Mouse (Mus musculus) erythroid progenitor cell, adult 5-6 weeks (primary cell): ENCODE results near the gene Ubb. TPM values are rescaled to one million over a fixed set of nuclear protein-coding genes. Genes with fewer than 3 reads are reported as not detected.

Experiments
- ATAC-seq: replicated peaks from 2 replicates; pipeline ENCODE4 v1.8.0; 2016; ENCODE audit warnings: moderate number of reproducible peaks, mild to moderate bottlenecking, moderate TSS enrichment, inconsistent platforms; ENCODE audit not compliant: poor library complexity, low FRiP score, severe bottlenecking
- total RNA-seq, 2 experiments: library from RNA; stranded (forward) in 1 of 2; stranded (reverse) in 1 of 2; fragments of 150-400 nt in 1 of 2; fragments of 186-747, 209-891 nt in 1 of 2; gene quantifications; 2 replicates each; pipeline versions ENCODE4 v1.2.3 to v1.2.4; 2015 to 2017; ENCODE audit warnings: low replicate concordance in 2 of 2

The Ubb gene
- total RNA-seq, 2 experiments from 2014 or later = 465 to 699 TPM

DNA sequence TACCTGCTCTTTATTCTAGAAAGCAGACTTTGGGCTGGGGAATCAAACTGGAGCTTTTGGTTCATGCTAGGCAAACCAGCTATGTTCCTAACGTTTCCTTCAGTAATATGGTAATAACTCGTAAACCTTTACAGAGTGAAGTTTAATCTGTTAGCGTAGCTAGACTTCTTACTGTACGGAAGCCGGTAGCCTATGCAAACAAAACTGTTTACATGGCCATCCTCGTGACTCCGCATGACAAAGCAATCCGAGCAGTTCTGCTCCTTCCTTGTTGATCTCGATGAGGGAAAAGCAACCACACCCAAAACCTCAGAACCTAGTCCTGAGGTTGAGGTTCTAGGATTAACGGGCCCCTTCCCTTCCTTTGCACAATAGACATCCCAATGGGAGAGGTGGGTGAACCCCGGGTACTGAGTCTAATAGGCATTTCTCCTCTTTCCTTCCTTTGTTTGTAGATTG is 715 bp upstream of the Ubb start:
- peak; percentile 76 for ATAC-seq

DNA sequence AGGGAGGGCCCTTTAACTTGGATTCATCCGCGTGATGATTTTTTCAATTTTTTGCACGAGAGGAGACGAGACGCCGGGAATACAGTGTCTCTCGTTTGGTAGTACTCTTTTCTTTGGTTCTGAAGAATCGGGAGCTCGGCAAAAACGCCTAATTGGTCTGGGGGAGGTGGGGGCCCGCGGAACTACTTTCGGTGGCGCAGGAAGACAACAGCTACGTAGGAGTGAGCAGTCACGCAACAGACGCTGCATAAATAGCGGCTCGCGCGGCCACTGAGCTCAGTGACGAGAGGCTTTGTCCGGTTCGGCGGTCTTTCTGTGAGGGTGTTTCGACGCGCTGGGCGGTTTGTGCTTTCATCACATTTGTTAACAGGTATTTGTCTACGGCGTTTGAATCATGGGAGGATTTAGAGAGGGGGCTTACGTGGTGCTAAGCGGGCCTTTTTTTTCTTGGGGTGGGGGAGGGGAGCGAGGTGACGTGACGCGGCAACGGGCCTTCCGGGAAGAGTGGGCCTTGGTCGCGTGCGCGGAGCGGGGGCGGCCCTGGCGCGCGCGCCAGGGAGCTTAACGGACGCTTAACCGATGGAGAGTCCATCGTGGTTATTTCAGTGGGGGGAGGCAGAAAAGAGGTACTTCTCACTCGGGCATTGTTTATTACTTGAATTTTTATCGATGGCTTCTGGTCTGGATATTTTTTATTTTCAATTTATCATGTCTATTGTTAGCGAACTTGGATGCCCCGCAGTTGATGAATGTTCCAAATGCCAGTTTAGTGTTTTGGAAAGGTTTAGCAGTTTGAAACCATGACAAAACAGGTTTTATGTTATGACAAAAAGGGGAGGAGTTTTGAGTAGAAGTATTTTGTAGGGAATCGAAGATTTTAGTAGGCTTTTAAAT is 502 bp downstream of the Ubb start:
- peak; percentile 70 for ATAC-seq

DNA sequence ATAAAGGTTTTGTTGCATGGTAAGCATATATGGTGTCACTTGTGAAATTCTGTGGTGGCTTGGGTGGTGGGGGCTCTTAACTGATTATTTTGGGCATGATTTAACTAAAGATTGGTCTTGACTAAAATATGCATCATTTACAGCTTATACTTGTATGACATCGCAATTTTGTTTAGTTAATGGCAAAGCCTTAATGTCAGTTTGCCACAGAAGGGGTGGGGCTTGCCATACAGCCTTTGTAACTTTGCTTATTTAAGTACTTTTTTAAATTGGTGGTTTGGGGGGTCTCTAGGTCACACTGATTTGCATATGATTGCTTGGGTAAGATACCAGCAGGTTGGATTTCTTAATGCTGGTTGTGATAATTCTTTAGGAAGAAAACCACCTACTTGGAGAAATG is 2.2 kb downstream of the Ubb start:
- no peak for ATAC-seq

- no peak for ATAC-seq
These were observed 2.7 kb downstream of the Ubb start for GRCm38 (mm10) chr11:62553633-62554032.

DNA sequence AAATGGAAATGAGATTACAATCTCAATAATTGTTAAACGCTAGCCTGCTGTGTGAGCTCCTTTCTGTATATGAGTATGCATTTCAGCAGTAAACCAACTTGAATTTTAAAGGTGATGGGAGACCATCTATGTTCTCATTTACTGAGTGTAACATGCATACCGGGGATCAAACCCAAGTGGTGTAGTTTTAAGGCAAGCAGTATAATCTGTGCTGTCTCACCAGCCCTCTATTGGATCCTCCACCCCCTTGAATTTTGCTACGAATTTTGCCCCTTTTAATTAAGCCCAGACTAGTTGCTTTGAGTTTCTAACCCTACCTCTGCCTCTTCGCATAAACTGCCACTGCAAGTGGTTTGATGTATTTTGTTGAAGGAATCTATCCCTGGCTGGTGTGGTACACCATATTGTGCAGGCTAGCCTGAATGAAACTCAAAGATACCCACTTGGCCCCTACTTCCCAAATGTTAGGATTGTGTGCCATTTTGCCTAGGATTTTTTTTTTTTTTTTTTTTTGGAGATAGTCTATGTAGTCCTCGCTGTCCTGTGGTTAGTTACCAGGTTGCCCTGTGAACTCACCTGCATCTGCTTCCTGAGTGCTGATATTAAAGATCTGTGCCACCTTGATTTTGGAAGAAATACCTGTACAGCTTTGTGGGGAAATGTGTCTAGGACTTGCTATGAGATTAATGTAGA is 3.3 kb downstream of the Ubb start:
- no peak for ATAC-seq

DNA sequence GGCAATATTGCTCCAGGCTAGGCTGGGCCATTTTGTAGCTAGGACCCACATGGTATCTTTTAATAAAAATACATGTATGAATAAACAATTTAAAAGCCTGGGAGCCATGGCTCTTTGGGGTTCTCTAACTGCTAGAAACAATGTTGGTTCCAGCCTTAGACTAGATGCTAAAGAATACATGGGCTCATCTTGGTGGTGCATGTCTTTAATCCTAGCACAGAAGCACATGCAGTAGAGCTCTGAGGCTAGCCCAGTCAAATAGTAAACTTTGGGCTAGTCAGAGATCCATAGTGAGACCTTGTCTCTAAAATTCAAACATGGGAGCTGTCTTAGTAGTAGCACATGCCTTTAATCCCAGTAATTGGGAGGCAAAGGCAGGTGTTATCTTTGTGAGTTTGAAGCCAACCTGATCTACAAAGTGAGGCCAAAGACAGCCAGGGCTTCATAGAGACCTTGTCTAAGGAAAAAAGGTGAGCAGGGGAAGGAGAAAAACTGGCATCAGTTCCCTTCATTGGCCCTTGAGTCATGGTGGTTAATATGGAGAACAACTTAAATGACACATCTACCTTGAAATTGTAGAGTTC is 4.1 kb downstream of the Ubb start:
- no peak for ATAC-seq

GRCm38 (mm10) chr11:62555896-62556412 is 5.0 kb downstream of the Ubb start:
- ATAC-seq = no peak

GRCm38 (mm10) chr11:62557205-62557604 is 6.2 kb downstream of the Ubb start:
- ATAC-seq = no peak

GRCm38 (mm10) chr11:62558152-62558551 is 7.2 kb downstream of the Ubb start:
- no peak for ATAC-seq

DNA sequence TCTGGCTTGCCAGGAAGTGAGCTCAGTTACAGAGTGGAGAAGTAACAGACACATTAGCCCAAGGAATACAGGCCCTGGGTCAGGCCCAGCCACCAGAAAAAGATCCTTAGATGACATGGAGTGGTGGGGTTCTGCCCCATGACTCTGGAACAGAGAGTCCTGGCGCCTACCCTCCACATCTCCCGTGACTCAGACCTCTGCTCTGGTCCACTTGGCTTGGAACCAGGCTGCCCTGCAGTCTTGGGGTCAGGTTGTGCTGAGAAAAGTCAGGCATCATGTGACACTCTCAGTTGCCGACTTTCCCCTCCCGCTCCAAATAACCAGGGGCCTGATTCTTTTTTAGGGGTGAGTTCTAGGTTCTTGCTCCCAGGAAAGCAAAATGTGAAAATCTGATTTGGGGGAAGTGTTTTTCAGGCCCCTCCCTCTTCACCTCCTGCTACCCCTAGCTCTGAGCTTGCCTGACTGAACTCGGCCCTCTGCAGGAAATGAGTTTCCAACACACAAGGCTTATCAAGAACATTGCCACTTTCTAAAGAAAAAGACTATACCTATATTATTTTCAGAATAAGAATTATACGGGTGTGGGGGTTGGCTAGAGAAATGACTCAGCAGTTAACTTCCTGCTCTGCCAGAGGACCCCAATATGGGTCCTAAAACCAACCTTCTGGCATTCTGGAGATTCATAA is 8.1 kb downstream of the Ubb start:
- no peak for ATAC-seq

DNA sequence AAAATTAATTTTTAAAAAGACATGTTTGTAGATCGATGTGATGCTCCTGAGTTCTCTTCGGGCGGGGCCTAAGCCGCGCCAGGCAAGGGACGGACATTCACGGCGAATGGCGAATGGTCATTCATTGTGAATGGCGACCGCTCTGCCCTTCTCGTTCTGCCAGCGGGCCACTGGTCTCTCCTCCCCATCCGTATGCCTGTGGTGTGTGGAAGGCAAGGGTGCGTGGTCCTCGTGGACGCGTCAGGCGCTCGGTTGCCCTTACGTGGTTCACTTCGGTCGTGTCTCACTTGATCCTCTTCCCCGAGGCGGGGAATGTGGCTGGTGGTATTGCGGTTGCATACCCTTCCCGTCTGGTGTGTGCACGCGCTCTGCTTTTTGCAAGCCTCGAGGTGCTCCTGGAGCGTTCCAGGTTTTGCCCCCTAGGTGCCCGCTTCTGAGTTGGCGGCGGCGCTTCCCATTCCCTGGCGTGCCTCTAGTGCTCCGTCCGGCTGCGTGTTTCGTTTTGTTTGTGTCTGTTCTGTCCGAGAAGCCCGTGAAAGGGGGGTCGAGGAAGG is 9.6 kb downstream of the Ubb start:
- peak; percentile 43 for ATAC-seq

- no peak for ATAC-seq
These were observed 12.6 kb downstream of the Ubb start for GRCm38 (mm10) chr11:62563590-62563989.

DNA sequence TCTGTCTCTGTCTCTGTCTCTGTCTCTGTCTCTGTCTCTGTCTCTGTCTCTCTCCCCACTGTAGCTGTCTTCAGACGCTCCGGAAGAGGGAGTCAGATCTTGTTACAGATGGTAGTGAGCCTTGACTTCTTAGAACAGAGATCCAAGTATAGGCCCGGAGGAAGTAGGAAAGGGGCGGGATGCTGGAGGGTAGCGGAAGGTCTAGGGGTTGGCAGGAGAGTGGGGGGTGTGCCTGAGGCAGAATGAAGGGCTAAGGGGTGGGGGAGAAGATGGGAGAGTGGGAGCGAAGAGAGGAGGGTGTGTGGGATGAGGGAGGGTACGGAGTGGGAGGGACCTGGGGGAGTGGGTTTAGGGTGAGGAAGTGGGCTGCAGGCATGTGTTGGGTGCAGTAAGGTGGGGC is 14.8 kb downstream of the Ubb start:
- no peak for ATAC-seq

GRCm38 (mm10) chr11:62566211-62566610 is 15.2 kb downstream of the Ubb start:
- no peak for ATAC-seq

DNA sequence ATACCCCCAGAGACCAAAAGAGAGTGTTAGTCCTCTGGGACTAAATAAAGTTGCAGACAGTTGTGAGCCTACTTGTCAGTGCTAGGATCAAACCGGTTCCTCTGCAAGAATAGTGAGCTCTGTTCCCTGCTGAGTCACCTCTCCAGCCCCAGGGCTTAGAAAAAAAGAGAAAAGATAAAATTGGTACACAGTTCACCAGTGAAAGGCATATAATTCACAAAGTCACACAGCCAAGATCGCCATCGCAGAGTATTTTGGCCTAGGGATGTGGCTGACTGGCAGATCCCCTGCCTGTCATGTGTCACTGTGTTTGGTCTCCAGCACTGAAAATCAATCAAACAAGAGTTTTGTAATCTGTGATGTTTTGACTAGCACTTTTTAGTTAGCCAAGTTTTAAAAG is 17.3 kb downstream of the Ubb start:
- no peak for ATAC-seq

GRCm38 (mm10) chr11:62573959-62574702 is 23.2 kb downstream of the Ubb start, which contains the start of gene Trpv2:
Gene Trpv2 (plus strand): TSS chr11:62574486.
- ATAC-seq = no peak

DNA sequence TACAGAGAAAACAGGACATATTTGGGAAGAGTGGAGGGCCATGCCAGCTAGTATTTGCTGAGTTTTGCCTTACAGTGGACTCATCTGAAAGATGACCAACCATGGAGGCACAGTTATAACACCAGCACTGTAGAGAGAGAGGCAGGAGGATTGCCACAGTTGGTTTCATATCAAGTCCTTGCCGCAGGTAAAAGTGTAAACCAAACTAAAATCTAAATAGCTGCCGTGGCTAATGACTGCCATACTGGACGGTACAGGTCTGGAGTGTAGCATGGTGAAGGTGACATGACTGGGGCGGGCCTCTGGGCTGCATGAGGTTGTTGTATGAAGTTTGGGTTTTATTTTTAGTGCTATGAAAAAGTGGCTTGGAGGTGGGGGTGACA is 23.7 kb downstream of the Ubb start:
- no peak for ATAC-seq

DNA sequence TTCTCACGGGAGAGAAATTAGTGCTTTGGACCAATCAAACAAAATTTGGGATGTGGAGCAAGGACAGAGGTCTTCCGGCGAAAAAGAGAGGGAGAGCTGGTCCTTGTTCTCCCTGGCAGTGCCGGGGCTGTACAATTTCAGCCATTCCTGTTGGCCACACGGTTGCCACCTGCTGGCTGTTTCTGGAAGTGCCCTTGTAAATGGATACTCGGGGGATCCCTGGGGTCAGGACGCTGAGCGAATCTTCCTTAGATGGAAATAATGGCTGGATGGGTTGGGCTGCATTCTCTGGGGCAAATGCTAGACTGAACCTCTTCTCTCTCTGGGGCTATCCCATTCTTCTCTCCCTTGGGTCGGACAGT is 24.3 kb downstream of the Ubb start:
- peak; percentile 83 for ATAC-seq
